Mouse (Mus musculus) gastrocnemius, postnatal 25 days (tissue): Measurements from ENCODE around the gene Kctd21. TPM values are rescaled to one million over a fixed set of nuclear protein-coding genes. Genes with fewer than 3 reads are reported as not detected.

Source experiments
- DNase-seq: peaks from one replicate; pipeline ENCODE4 v3.0.0; 2022
- total RNA-seq, 2 experiments: library from RNA; stranded (reverse); gene quantifications; 1 replicate in 1 of 2; 2 replicates in 1 of 2; pipeline ENCODE4 v1.2.3; 2021

Gene Kctd21
- total RNA-seq, 2 experiments from 2014 or later, result 2.9 to 3.8 TPM

DNA sequence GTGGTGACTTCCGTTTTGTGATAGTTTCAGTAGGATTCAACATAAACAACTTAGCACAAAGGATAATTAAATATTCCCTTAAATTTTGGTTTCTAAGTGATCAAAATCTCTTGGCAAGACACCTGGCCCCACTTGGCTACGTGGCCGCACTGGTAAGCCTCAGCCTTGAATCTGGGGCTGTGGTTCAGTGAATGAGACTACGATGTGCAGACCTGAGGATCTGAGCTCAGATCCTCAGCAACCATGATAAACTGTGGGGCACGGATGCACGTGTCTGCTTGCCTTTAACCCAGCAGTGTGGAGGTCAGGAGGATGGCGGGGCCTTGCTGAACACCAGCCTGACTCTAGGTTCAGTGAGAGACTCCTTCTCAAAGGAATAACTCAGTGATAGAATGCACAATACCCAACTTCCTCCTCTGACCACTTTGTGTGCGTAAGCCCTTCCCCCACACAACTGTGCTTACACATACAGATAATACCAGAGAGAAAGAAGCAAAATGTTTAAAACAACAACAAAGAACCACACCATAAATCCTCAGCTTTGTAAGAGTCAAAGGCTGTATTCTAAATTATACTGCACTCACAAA lies 55.5 kb downstream of the Kctd21 start:
- no peak for DNase-seq

DNA sequence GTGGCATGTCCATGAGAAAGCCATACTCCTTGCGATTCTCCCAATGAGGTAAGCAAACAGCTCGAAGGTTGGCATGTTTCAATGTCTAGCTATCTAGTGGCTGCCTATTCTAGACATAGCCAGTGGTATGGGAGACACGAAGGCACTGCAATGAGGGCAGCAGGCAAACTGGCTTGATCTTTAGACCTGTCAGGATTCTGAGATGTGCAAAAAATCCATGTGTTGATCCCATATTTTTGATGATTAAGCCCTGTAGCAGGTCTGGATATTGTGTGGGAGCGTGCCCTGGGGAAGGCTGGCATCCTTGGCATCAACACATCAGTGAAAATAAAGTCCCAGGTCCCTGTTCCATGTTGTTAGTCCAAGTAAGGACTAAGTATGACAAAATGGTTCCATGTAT lies 56.4 kb downstream of the Kctd21 start:
- DNase-seq, result no peak

DNA sequence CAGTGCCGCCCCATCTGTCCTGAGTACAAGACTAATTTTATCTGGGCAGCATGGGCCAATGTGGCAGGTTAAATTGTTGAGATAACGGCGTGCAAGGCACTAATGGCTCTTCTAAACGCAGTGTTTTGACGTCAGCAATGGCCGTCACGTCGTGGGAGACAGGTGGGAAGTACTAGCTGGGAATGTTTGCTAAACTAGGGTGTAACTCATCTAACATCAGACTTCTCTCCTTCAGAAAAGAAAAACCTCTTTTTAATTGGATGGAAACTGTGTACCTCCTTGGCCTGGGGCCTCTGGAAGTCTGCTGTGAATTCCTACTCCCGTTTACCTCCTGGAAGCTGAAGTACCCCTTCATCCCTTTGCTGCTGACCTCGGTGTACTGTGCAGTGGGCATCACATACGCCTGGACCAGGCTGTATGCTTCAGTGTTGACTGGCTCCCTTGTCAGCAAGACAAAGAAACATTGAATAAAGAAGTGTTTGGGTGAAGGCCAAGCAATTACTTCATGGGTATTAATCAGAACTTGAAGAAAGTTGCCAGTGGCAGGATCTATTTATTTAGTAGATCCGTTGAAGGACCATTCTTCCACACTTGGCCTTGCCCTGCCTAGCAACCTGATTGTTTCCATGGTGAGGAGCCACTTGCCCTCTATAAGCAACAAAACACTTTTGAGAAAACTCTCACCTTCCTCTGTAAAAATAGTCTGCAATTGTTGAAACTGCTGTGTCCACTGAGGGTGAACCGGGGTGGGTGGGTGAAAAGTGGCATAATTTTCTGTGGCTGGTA lies 59.4 kb downstream of the Kctd21 start:
- no peak for DNase-seq

DNA sequence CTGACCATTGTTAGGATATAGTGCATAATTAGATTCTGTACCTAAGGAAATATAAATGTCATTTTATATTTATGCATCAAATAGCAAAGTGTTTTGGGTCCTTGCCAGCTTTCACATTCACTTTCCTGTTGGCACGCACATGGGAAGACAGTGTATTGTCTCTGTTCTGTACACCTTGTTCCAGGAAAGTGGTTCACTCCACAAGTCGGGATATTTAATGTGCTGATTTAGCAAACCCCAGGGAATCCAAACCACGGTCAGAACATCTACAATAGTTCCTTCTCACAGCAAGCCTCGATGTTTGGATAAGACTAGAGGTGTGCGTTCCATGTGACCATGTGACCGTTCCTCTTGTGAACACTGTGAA lies 59.9 kb downstream of the Kctd21 start:
- no peak for DNase-seq

DNA sequence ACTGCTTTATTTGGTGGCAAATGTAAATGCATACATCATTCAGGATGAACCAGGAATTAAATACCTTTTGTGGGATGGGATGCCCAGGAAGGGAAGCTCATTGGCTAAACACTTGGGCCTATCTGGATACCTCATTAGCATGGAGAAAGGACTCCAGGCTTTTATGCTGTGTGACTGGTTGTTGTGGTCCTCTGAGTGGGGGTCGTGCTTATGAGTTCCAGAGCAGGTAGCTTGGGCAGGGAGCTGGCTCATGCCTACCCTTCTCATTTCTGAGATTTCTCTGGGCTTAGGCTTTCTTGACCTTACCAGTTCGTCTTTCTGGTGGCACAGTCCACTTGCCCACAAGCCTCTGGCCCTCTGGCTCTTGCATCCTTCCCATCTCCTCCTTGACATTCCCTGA lies 62.2 kb downstream of the Kctd21 start:
- no peak for DNase-seq

DNA sequence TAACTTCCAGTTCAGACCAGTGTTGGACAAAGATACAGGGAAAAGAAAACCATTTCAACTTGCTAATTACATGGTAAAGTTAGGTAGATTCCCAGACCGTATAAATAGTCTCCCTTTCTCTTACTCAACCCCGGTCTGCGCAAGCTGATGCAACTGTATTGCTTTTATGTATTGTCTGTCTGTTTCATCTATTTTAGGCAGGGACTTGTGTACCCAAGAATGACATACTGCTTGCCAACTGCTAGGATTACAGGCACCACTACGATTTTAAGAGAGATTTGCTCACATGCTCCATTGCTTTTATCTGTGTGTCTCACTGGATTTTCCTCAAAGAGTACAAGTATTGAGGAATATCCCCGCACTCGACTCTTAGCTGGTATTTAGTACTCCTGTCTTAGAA lies 66.8 kb downstream of the Kctd21 start:
- DNase-seq, result no peak

Other genes with a start within 250 kb of the Kctd21 start
- gene Usp35, start 307 bp upstream of the Kctd21 start, total RNA-seq, result 1 to 10 TPM in 1 of 2 experiments, under 1 TPM in 1; 1.00 to 1.2 TPM
- 1 to 10 TPM; 3.2 to 4.1 TPM for gene Alg8, start 39.3 kb downstream of the Kctd21 start, total RNA-seq
- gene Ndufc2, start 67.7 kb downstream of the Kctd21 start, total RNA-seq, result 100 to 1,000 TPM; 322 to 325 TPM
- 10 to 100 TPM; 22.2 to 31.3 TPM for gene Thrsp, start 85.4 kb downstream of the Kctd21 start, total RNA-seq
- under 1 TPM in 1 of 2 experiments, not detected in 1; 0.28 TPM for gene Kctd14, start 119.0 kb downstream of the Kctd21 start, total RNA-seq
- gene Ints4, start 148.6 kb downstream of the Kctd21 start, total RNA-seq, result 10 to 100 TPM; 22.7 to 22.8 TPM
- 100 to 1,000 TPM in 1 of 2 experiments, 10 to 100 TPM in 1; 97.6 to 118 TPM for gene Aamdc, start 247.2 kb downstream of the Kctd21 start, total RNA-seq
- gene Rsf1, start 247.6 kb downstream of the Kctd21 start, total RNA-seq, result 10 to 100 TPM; 10.6 to 10.9 TPM